Mouse (Mus musculus) forebrain, embryonic 14.5 days (tissue): Measurements from ENCODE around the gene Ift22. TPM values are rescaled to one million over a fixed set of nuclear protein-coding genes. Genes with fewer than 3 reads are reported as not detected.

Source experiments
- ATAC-seq: fragments of 200-750 bp; cut with Nextera tagmentation; 2 replicates; pipeline ENCODE4 v1.8.0; 2017; ENCODE audit warnings: mild to moderate bottlenecking, moderate library complexity
- DNase-seq: peaks from one replicate; pipeline ENCODE4 v3.0.0-alpha.2; 2015; ENCODE audit warnings: low spot score
- H3K27ac ChIP-seq: fragments of 300-500 bp; sonication (generic); 2 replicates; pipeline ENCODE4 v1.5.1; 2014; ENCODE audit warnings: low read depth, mild to moderate bottlenecking, control low read depth, low read length, moderate library complexity
- H3K27me3 ChIP-seq: fragments of 300-500 bp; sonication (generic); replicated peaks from 2 replicates; pipeline ENCODE4 v1.6.1; 2014; ENCODE audit warnings: low read length, control low read depth, mixed read lengths; ENCODE audit not compliant: control insufficient read depth, insufficient read depth
- H3K36me3 ChIP-seq: fragments of 300-500 bp; sonication (generic); 2 replicates; pipeline ENCODE4 v1.6.1; 2014; ENCODE audit warnings: low read length, control low read depth; ENCODE audit not compliant: control insufficient read depth, insufficient read depth
- H3K4me1 ChIP-seq: fragments of 300-500 bp; sonication (generic); 2 replicates; pipeline ENCODE4 v1.6.1; 2014; ENCODE audit warnings: antibody characterized with exemption, low read length, control low read depth; ENCODE audit not compliant: control insufficient read depth, insufficient read depth
- H3K4me2 ChIP-seq: fragments of 300-500 bp; sonication (generic); 2 replicates; pipeline ENCODE4 v1.6.1; 2014; ENCODE audit warnings: mild to moderate bottlenecking, control low read depth, low read length
- H3K4me3 ChIP-seq: fragments of 300-500 bp; sonication (generic); 2 replicates; pipeline ENCODE4 v1.5.1; 2014; ENCODE audit warnings: low read depth, low read length, control low read depth
- H3K9ac ChIP-seq: fragments of 300-500 bp; sonication (generic); 2 replicates; pipeline ENCODE4 v1.6.1; 2014; ENCODE audit warnings: mild to moderate bottlenecking, low read length, control low read depth, moderate library complexity
- H3K9me3 ChIP-seq: fragments of 300-500 bp; sonication (generic); replicated peaks from 2 replicates; pipeline ENCODE4 v1.6.1; 2016; ENCODE audit warnings: low read length, control low read depth, mixed read lengths; ENCODE audit not compliant: control insufficient read depth
- WGBS: fragments of 180-500 bp; shearing (Covaris S2); extraction: QIAGEN DNeasy Blood & Tissue Kit; methylation state at CpG from one replicate; pipeline ENCODE4 v1.1.7; 2014; 5-methylcytosine and 5-hydroxymethylcytosine counted together
- polyA plus RNA-seq: library from polyadenylated mRNA; unstranded; fragments of >200 nt; fragmentation: Nextera tagmentation; extraction: Ambion mirVana; gene quantifications from 2 replicates; pipeline ENCODE4 v1.2.1, GENCODE M21; 2014

Ift22 gene
- polyA plus RNA-seq, 1 experiment from 2014 or later: 158 TPM

GRCm38 (mm10) chr5:136874271-136874670 lies 33.7 kb upstream of the Ift22 start:
- Histone ChIP-seq H3K4me2 (no peak overlapping the region), H3K36me3 (no peaks in the 10 kb centered on the region), H3K4me3 (no peak overlapping the region), H3K9me3 (no peaks in the 10 kb centered on the region), H3K27ac (no peak overlapping the region), H3K9ac (no peak overlapping the region), H3K27me3 (no peaks in the 10 kb centered on the region), H3K4me1 (no peaks in the 10 kb centered on the region)
- WGBS: 73% methylated on average over 10 of the region's 10 CpGs
- DNase-seq (no peak), ATAC-seq (no peak)

GRCm38 (mm10) chr5:136880101-136880500 lies 27.8 kb upstream of the Ift22 start:
- peaks cover 4% of the 10 kb centered on the region; the same call in 1 of the 2 replicates for H3K4me1 ChIP-seq
- no peaks in the 10 kb centered on the region for H3K9me3 ChIP-seq
- WGBS: 89% methylated on average over 8 of the region's 8 CpGs
- no peak overlapping the region for H3K4me2 ChIP-seq
- H3K4me3 ChIP-seq: no peak overlapping the region
- no peak overlapping the region for H3K27ac ChIP-seq
- no peak overlapping the region for H3K9ac ChIP-seq
- peaks cover 33% of the 10 kb centered on the region for H3K27me3 ChIP-seq
- ATAC-seq (no peak), DNase-seq (no peak)
- H3K36me3 ChIP-seq: no peaks in the 10 kb centered on the region

- peak overlapping the region; percentile 46 for H3K4me3 ChIP-seq
- H3K27ac ChIP-seq: no peak overlapping the region
- DNase-seq (peak; percentile 90), ATAC-seq (peak; percentile 87)
- H3K4me1 ChIP-seq: peaks cover 4% of the 10 kb centered on the region; the same call in 1 of the 2 replicates
- H3K27me3 ChIP-seq: peaks cover 33% of the 10 kb centered on the region
- H3K36me3 ChIP-seq: no peaks in the 10 kb centered on the region
- H3K4me2 ChIP-seq: peak overlapping the region; percentile 77
- no peaks in the 10 kb centered on the region for H3K9me3 ChIP-seq
- WGBS: 3% methylated on average over 38 of the region's 39 CpGs
- peak overlapping the region; percentile 65; the same call in 1 of the 2 replicates for H3K9ac ChIP-seq
Measured at GRCm38 (mm10) chr5:136881380-136882009, 26.5 kb upstream of the Ift22 start.

GRCm38 (mm10) chr5:136882055-136882787 lies 25.7 kb upstream of the Ift22 start:
- ATAC-seq (0 out of 2 replicates have a peak, but pooled peaks have one; percentile 29), DNase-seq (peak; percentile 21)
- peak overlapping the region; percentile 77 for H3K4me2 ChIP-seq
- H3K4me3 ChIP-seq: peak overlapping the region; percentile 46
- peaks cover 33% of the 10 kb centered on the region for H3K27me3 ChIP-seq
- 2% methylated on average over 47 of the region's 47 CpGs for WGBS
- no peaks in the 10 kb centered on the region for H3K9me3 ChIP-seq
- peak overlapping the region; percentile 65 for H3K9ac ChIP-seq
- no peaks in the 10 kb centered on the region for H3K36me3 ChIP-seq
- H3K4me1 ChIP-seq: peaks cover 4% of the 10 kb centered on the region; the same call in 1 of the 2 replicates
- no peak overlapping the region for H3K27ac ChIP-seq

GRCm38 (mm10) chr5:136882788-136883439 lies 25.0 kb upstream of the Ift22 start, which contains the start of gene Col26a1:
Gene Col26a1 (minus strand): TSS chr5:136883209.
- peak within 1 kb of the TSS; percentile 65 for H3K9ac ChIP-seq
- peak; percentile 50 for ATAC-seq
- peak; percentile 36 for DNase-seq
- H3K9me3 ChIP-seq: no peaks in the 10 kb centered on the region
- peaks cover 33% of the 10 kb centered on the region for H3K27me3 ChIP-seq
- WGBS: 1% methylated on average over 43 of the region's 44 CpGs
- H3K36me3 ChIP-seq: no peaks in the 10 kb centered on the region
- H3K4me2 ChIP-seq: peak within 1 kb of the TSS; percentile 77
- no peak within 1 kb of the TSS for H3K27ac ChIP-seq
- H3K4me1 ChIP-seq: peaks cover 4% of the 10 kb centered on the region; the same call in 1 of the 2 replicates
- peak within 1 kb of the TSS; percentile 46 for H3K4me3 ChIP-seq

GRCm38 (mm10) chr5:136886957-136887356 lies 21.0 kb upstream of the Ift22 start:
- Histone ChIP-seq H3K4me1 (peaks cover 4% of the 10 kb centered on the region; the same call in 1 of the 2 replicates), H3K36me3 (no peaks in the 10 kb centered on the region), H3K9me3 (no peaks in the 10 kb centered on the region), H3K4me2 (no peak overlapping the region), H3K27ac (no peak overlapping the region), H3K27me3 (peaks cover 25% of the 10 kb centered on the region), H3K4me3 (no peak overlapping the region), H3K9ac (no peak overlapping the region)
- 35% methylated on average over 7 of the region's 7 CpGs for WGBS
- DNase-seq (no peak), ATAC-seq (no peak)

GRCm38 (mm10) chr5:136888539-136889355 lies 19.2 kb upstream of the Ift22 start:
- no peak overlapping the region for H3K4me2 ChIP-seq
- no peaks in the 10 kb centered on the region for H3K4me1 ChIP-seq
- H3K36me3 ChIP-seq: no peaks in the 10 kb centered on the region
- no peaks in the 10 kb centered on the region for H3K9me3 ChIP-seq
- H3K9ac ChIP-seq: no peak overlapping the region
- peaks cover 7% of the 10 kb centered on the region; the same call in 1 of the 2 replicates for H3K27me3 ChIP-seq
- DNase-seq (no peak), ATAC-seq (no peak)
- WGBS: 75% methylated on average over 19 of the region's 19 CpGs
- no peak overlapping the region; the same call in 1 of the 2 replicates for H3K27ac ChIP-seq
- no peak overlapping the region for H3K4me3 ChIP-seq

- Histone ChIP-seq H3K36me3 (no peaks in the 10 kb centered on the region), H3K4me3 (no peak overlapping the region), H3K4me1 (no peaks in the 10 kb centered on the region), H3K9me3 (no peaks in the 10 kb centered on the region), H3K9ac (no peak overlapping the region), H3K27me3 (no peaks in the 10 kb centered on the region), H3K27ac (no peak overlapping the region), H3K4me2 (no peak overlapping the region)
- 79% methylated on average over 25 of the region's 25 CpGs for WGBS
- ATAC-seq (no peak), DNase-seq (no peak)
Measured at GRCm38 (mm10) chr5:136894840-136895528, 13.0 kb upstream of the Ift22 start.
